Mouse (Mus musculus) splenic B cell, adult 2 months (primary cell): ENCODE data around the gene Pfn1.
A peak's percentile ranks its signal among the peaks of the same experiment; 100 is the strongest.

Source experiments
- DNase-seq: peaks from one replicate; pipeline ENCODE4 v3.0.0-alpha.2; 2011; ENCODE audit warnings: low read depth, low spot score
- H3K27me3 ChIP-seq: 2 replicates; pipeline ENCODE4 v1.6.1; 2012; ENCODE audit warnings: mild to moderate bottlenecking, low read length, moderate library complexity, mixed read lengths; ENCODE audit not compliant: control insufficient read depth, poor library complexity, insufficient read depth, severe bottlenecking
- H3K36me3 ChIP-seq: 2 replicates; pipeline ENCODE4 v1.6.1; 2012; ENCODE audit warnings: mild to moderate bottlenecking, low read length, moderate library complexity, mixed read lengths; ENCODE audit not compliant: control insufficient read depth, poor library complexity, insufficient read depth, severe bottlenecking

Gene Pfn1

DNA sequence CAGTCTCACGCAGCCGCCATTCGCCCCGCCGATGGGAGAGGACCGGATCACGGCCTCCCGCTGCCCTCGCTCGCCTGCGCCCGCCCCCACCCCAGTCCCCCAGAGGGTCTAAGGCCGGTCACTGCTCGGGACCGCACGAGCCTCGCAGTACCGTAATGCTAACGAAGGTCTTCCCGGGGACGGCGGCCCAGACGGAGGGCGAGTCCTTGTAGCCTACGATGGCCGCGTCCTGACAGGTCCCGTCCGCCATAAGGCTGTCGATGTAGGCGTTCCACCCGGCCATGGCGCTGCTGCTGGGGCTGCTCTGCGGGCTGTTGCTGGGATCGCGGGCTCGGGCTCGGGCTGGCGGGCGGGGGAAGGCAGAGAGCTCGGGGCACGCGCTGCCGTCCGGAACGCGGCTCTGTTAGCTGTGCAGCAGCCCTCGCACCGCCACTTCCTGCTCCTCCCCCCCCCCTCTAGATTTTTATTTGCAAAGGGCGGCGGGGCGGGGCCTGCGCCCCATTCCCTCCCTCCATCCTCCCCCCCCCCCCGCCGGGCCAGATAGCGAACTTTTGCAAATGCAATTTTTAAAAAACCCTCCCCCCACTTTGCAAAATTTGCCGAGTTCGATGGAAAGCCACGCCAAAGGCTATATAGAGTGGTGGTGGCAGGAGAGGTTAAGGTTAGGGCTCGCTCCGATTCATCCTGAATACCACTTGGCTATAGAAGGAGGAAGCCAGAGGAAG lies at the start of gene Pfn1:
Gene Pfn1 (minus strand): TSS at position 447 of the 725 bp plus-strand sequence.
- Histone ChIP-seq H3K36me3 (peaks cover 14% of the 10 kb centered on the region), H3K27me3 (no peaks in the 10 kb centered on the region)
- peak; percentile 92 for DNase-seq

DNA sequence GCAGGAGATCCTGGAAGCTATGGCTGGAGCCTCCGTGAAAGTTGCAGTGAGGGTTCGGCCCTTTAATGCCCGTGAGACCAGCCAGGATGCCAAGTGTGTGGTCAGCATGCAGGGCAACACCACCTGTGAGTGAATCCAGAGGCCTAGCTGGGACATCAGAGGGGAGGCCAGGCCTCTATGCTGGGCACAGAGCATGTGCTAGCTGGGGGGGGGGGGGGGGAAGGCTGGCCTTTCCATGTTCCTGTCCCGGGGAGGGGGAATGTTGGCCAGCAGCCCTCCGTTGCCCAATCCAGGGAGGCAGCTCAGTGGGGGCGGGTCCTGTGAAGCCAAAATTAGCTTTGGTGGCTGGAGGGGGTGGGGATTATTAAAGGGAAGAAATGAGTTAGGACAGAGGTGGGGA lies 48.3 kb upstream of the Pfn1 start:
- peaks cover 9% of the 10 kb centered on the region; the same call in 1 of the 2 replicates for H3K36me3 ChIP-seq
- DNase-seq: no peak
- no peaks in the 10 kb centered on the region for H3K27me3 ChIP-seq

DNA sequence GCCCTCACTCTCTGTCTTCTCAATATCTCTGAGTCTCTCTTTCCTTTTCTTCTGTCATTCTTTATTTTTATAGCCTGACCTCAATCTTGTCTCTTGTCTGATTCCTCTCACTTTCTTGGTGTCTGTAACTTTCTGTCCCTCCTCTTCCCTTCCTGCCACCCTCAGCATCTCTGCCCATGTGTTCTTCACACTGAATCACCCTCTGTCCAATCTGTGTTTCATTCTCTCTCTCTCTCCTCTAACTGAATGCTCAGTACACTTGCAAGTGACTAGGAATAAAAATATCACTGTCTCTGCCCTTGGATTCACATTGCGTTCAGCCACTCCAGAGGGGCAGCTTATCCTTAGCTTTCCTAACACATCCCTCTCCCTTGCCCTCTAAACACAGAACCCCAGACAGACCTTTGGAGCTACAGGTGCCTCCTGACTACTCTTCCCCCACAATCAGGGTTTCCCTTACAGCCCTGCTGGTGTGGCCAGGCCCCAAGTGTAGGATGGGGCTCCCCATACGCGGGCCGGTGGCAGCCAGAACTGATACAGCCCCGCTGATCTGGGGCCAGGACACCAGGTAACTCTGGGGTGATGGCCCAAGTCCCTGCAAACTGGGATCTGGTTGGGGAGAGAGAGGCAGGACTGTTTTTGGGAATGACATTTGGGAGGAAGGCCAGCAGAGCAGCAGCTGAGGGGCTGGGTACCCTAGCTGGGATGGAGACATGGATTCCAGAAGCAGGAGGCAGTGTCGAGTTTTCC lies 47.7 kb upstream of the Pfn1 start:
- H3K36me3 ChIP-seq: peaks cover 7% of the 10 kb centered on the region; the same call in 1 of the 2 replicates
- DNase-seq: no peak

DNA sequence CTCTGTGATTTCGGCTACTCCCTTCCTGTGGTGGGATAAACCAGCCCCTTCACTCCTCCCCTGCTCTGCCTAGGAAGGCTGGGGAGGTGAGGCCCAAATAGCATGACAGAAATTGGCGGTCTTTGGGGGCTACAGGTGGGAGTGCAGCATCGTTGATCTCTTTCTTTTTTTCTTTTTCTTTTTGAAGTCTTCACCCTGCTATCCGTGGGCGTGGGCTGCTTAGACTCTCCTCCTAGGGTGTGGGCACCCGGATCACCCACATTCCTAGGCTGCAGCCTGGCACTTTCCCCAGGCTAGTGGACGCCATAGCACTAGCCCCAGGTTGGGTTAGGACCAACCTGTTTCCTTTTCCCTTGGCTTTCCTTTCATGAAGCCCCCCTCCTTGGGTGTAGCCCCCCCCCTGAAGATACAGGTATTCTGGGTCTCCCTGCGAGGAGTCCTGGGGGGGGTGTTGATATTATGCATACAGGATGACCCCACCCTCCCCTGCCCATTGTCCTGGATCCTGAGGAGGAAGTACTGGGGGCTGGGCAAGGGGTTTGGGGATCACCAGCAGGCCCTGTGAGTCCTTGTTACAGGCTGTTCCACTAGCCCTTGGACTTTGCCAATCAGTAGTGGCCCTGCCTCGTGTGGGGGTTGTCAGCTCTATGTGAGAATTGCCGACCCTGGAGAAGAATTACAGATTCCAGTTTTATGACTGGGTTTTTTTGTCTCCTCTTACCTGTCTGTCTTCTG lies 46.9 kb upstream of the Pfn1 start:
- no peak for DNase-seq
- Histone ChIP-seq H3K36me3 (peaks cover 5% of the 10 kb centered on the region; the same call in 1 of the 2 replicates), H3K27me3 (no peaks in the 10 kb centered on the region)

More for the DNA sequence above, 47.7 kb upstream of the Pfn1 start:
- H3K27me3 ChIP-seq: no peaks in the 10 kb centered on the region

DNA sequence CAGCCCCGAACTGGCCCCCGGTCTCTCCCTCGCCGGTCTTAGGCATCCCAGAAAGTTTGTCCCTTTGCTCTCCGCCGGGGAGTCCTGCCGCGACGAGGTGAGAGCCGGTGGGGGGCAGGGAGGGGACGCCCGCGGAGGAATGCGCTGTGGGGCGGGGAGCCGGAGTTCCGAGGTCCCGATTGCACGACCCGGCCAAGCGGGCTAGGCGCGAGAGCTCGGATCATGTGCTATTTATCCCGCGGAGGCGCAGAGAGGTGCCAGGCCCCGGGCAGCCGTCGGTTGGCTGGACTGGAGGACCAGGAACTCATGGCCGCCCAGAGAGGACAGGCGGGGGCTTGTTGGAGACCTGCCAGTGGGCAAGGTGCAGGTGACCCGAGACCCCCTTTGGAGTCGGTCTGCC lies 46.2 kb upstream of the Pfn1 start:
- DNase-seq: peak; percentile 53
- Histone ChIP-seq H3K27me3 (no peaks in the 10 kb centered on the region), H3K36me3 (peaks cover 5% of the 10 kb centered on the region; the same call in 1 of the 2 replicates)

DNA sequence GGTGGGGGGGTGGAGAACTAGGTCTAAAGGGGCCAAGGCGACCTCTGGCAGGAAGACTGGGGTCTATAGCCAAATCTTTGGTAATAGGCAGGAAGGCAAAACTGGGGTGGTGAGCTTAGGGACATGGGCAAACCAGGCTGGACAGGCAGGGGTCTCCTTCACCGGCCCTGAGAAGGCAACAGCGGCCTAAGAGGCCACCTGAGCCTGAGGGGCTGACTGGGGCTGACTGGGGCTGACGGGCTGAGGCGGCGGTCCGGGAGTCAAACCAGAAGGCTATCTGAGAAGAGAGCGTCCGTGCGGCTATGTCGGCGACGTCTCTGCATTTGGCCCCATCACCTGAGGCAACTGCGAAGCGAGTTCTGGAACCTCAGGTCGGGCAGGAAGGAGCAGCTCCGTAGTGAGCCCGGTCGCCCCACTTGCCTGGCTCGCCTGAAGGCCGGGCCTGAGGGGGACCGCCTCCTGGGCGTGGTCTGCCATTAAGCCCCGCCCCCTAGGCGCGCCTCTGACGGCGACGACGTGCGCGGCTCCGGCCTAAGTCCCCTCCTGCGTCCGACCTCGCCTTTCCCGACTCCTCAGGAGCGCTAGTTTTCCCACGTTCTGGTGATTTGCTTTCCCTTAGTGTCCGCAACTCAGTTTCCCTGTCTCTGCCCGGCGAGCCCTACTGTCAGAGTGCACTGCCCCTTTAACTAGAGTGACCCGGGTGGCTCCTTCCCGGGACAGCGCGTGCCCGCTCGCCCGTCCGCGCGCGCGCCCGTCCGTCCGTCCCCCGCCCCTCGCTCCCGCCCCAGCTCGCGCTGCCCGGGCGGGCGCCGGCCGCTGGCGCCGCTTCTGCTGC lies 45.5 kb upstream of the Pfn1 start, which contains the start of the genes Inca1 and Kif1c:
Gene Inca1 (minus strand): TSS at position 434 of the 835 bp plus-strand sequence.
Gene Kif1c (plus strand): TSS at position 827 of the 835 bp plus-strand sequence.
- peaks cover 1% of the 10 kb centered on the region; the same call in 1 of the 2 replicates for H3K36me3 ChIP-seq
- DNase-seq: peak; percentile 96
- no peaks in the 10 kb centered on the region for H3K27me3 ChIP-seq

DNA sequence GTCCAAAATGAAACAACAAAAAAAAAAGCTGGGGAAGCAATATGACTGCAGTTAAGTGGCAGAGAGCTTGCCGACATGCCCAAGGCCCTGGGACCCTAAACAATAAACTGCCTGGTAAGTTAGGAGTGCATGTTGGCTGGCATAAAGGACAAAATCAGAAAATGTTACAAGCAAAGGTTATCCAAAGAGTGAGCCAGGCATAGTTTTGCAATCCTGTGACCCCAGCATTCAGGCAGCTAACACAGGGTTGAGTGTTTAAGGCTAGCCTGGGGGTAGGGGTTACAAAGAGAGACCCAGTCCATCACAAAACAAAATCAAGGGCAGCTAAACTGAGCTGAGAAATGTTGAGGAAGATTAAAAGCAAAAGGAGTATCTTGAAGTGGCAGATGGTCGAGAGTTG lies 44.6 kb upstream of the Pfn1 start:
- no peak for DNase-seq
- Histone ChIP-seq H3K36me3 (0 out of 2 replicates have a peak, but pooled peaks cover under 1% of the 10 kb centered on the region), H3K27me3 (no peaks in the 10 kb centered on the region)

DNA sequence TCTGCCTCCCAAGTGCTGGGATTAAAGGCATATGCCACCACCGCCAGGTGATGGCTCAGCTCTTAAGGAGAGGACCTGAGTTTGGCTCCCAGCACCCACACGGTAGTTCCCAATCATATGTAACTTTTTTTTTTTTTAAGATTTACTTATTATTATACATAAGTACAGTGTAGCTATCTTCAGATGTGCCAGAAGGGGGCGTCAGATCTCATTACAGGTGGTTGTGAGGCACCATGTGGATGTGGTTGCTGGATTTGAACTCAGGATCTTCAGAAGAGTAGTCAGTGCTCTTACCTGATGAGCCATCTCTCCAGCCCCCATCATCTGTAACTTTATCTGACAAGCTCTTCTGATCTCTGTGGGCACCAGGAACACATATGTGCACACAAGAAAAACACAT lies 42.9 kb upstream of the Pfn1 start:
- H3K36me3 ChIP-seq: no peaks in the 10 kb centered on the region
- H3K27me3 ChIP-seq: no peaks in the 10 kb centered on the region; the same call in 1 of the 2 replicates
- peak; percentile 59 for DNase-seq

DNA sequence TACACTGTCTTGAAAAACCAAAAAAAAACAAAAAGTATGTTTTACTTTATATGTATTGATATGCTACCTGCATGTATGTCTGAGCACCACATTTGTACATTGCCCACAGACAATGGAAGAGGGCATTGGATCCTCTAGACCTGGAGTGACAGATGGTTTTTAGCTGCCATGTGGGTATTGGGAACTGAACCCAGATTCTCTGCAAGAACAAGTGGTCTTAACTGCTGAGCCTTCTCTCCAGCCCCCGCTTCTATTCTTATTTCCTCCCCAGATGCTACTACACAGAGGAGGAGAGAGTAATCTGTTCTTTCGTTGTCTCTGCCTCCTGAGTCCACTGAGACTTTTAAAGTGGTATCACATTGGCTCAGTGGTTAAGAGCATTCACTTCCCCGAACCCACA lies 39.1 kb upstream of the Pfn1 start:
- no peaks in the 10 kb centered on the region for H3K36me3 ChIP-seq
- H3K27me3 ChIP-seq: no peaks in the 10 kb centered on the region; the same call in 1 of the 2 replicates
- no peak for DNase-seq

DNA sequence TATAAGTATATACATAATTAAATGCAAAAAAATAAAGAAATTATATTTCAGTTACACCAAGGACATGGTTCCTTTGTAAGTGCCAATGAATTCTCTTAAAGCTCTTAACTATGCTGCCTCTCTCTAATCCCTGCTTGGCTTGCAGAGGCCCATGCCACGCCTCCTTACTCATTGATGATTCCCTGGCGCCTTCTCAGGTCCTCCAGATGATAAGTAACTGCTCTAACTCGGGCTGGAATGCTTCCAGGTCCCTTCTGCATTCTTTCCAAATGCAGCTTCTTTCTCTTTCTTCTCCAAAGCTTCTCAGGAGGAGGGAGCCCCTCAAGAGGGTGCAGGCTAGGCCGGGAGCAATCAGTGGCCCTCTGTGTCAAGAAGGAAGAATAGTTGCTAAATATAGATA lies 35.1 kb upstream of the Pfn1 start:
- no peaks in the 10 kb centered on the region; the same call in 1 of the 2 replicates for H3K27me3 ChIP-seq
- DNase-seq: no peak

DNA sequence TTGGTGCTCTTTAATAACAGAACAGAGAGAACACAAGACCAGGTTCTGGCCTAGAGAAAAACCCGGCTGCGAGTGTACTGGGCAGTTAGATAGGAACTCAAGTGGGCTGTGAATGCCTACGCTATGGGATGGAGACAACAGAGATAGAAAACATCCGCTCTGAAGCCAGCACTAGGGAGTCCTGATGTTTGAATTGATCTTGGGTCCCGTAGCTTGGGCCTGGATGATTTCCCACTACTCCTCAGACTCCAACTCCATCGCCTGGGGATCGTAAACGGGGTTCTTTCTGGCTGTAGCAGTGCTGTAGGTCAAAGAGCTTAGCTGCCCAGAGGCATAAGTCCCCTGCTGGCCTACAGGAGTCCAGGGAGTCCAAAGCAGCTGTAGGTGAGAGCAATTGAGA lies 33.9 kb upstream of the Pfn1 start:
- Histone ChIP-seq H3K36me3 (no peaks in the 10 kb centered on the region; the same call in 1 of the 2 replicates), H3K27me3 (no peaks in the 10 kb centered on the region; the same call in 1 of the 2 replicates)
- DNase-seq: no peak

More for the DNA sequence above, 35.1 kb upstream of the Pfn1 start:
- no peaks in the 10 kb centered on the region; the same call in 1 of the 2 replicates for H3K36me3 ChIP-seq

DNA sequence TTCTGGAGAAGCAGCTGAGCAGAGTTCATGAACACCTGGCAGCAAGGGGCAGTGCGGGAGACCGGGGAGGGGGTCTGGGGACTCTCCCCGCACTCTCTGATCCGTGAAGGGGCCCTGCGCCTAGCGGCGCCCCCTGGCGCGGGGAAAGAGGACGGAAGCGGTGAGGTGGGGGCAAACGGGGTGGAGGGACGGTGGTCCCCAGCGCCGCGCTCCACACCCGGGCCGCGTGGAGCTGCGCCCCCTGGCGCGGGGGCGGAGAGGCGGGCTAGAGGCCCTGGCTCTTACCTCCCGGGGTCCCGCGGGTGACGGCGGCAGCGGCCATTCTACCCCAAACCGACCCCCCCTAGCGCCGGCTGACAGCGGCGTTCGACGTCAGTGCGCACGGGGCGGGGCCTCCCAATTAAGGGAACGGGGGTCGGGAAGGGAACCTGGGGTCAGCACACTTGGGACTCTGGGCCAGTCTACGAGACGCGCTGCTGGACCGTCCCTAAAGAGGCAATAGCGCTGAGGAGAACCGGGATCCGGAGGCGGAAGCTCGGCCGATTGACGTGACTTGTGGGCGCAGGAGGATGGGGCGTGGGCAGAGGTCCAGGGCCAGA lies 33.3 kb upstream of the Pfn1 start, which contains the start of gene Camta2:
Gene Camta2 (minus strand): TSS at position 505 of the 599 bp plus-strand sequence.
- DNase-seq: peak; percentile 76
- H3K36me3 ChIP-seq: no peaks in the 10 kb centered on the region; the same call in 1 of the 2 replicates

DNA sequence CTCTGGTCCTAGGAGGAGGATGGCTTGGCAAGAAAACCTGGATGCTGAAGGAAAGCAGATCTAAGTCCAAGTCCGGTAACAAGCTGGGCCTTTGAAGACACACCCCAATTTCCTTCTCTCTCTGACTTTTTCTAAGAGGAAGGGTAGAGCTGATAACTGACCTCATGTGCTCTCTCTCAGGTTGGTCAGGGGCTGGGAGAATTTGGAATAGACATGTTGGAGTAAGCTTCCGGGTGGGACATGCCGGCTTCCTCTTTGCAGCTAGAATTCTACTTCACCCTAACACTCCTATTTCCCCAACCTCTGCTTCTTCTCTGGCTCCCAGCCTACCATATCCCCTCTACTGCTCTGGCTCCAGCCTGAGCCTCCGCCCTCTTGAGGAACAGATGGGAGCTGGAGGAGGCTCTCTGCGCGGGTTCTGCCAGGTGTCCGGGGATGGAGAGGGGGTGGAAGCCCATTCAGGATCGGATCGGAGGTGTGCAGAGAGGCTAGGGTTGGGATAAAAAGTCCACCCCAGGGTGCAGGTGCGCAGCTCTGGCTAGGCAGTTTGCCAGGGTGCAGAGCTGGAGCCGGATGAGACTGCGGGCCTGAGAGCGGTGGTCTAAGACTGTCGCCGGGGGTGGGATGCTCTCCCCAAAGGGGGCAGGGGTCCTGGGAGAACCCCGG lies 32.6 kb upstream of the Pfn1 start:
- peaks cover 2% of the 10 kb centered on the region; the same call in 1 of the 2 replicates for H3K36me3 ChIP-seq
- H3K27me3 ChIP-seq: no peaks in the 10 kb centered on the region
- no peak for DNase-seq

More for the DNA sequence above, 33.3 kb upstream of the Pfn1 start, which contains the start of gene Camta2:
- H3K27me3 ChIP-seq: no peaks in the 10 kb centered on the region; the same call in 1 of the 2 replicates
